Mouse (Mus musculus) embryonic facial prominence, embryonic 13.5 days (tissue): ENCODE data around the gene Pou5f1. TPM values are rescaled to one million over a fixed set of nuclear protein-coding genes. Genes with fewer than 3 reads are reported as not detected.

Source experiments
- ATAC-seq: fragments of 200-750 bp; cut with Nextera tagmentation; 2 replicates; pipeline ENCODE4 v1.8.0; 2017; ENCODE audit warnings: low read depth; ENCODE audit not compliant: insufficient number of reproducible peaks, insufficient read depth, low FRiP score, low TSS enrichment
- H3K27ac ChIP-seq: fragments of 300-500 bp; sonication (generic); 2 replicates; pipeline ENCODE4 v1.5.1; 2015; ENCODE audit warnings: moderate library complexity, mild to moderate bottlenecking, inconsistent platforms
- H3K27me3 ChIP-seq: fragments of 300-500 bp; sonication (generic); 2 replicates; pipeline ENCODE4 v1.6.1; 2015; ENCODE audit warnings: mild to moderate bottlenecking, inconsistent platforms
- H3K36me3 ChIP-seq: fragments of 300-500 bp; sonication (generic); 2 replicates; pipeline ENCODE4 v1.6.1; 2015; ENCODE audit warnings: mild to moderate bottlenecking, inconsistent platforms
- H3K4me1 ChIP-seq: fragments of 300-500 bp; sonication (generic); 2 replicates; pipeline ENCODE4 v1.6.1; 2015; ENCODE audit warnings: inconsistent platforms
- H3K4me2 ChIP-seq: fragments of 300-500 bp; sonication (generic); 2 replicates; pipeline ENCODE4 v1.6.1; 2015; ENCODE audit warnings: moderate library complexity, mild to moderate bottlenecking, inconsistent platforms
- H3K4me3 ChIP-seq: fragments of 300-500 bp; sonication (generic); 2 replicates; pipeline ENCODE4 v1.5.1; 2015; ENCODE audit warnings: mild to moderate bottlenecking, inconsistent platforms
- H3K9ac ChIP-seq: fragments of 300-500 bp; sonication (generic); 2 replicates; pipeline ENCODE4 v1.6.1; 2015; ENCODE audit warnings: mild to moderate bottlenecking, inconsistent platforms
- H3K9me3 ChIP-seq: fragments of 300-500 bp; sonication (generic); 2 replicates; pipeline ENCODE4 v1.6.1; 2016; ENCODE audit warnings: inconsistent platforms
- WGBS: fragments of 180-500 bp; shearing (Covaris S2); methylation state at CpG from one replicate; pipeline ENCODE4 v1.1.7; 2015; ENCODE audit warnings: mixed read lengths; 5-methylcytosine and 5-hydroxymethylcytosine counted together
- polyA plus RNA-seq: library from polyadenylated mRNA; unstranded; fragments of >200 nt; fragmentation: Nextera tagmentation; extraction: Ambion mirVana; gene quantifications from 2 replicates; pipeline ENCODE4 v1.2.1, GENCODE M21; 2015

Pou5f1 gene
- polyA plus RNA-seq, 1 experiment from 2014 or later, result not detected

DNA sequence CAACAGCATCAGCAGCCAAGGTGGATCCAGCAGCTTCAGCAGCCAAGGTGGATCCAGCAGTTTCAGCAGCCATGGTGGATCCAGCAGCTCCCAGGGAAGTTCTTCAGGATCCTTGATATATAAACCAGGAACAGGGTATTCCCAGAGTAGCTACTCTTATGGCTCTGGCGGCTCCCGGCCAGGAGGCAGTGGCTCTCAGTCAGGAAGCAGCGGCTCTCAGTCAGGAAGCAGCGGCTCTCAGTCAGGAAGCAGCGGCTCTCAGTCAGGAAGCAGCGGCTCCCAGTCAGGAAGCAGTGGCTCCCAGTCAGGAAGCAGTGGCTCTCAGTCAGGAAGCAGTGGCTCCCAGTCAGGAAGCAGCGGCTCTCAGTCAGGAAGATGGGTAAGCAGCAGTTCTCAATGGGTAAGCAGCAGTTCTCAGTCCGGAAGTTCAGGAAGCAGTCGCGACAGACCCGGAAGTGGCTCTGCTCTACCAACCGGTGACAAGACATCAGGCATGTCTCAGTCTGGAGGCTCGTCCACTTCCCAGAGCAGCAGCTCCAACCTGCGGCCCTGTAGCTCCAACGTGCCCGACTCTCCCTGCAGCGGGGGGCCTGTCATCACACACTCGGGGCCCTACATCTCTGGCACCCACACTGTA lies 49.1 kb downstream of the Pou5f1 start:
- H3K4me2 ChIP-seq, result no peak overlapping the region
- peaks cover 8% of the 10 kb centered on the region for H3K4me1 ChIP-seq
- no peak overlapping the region for H3K27ac ChIP-seq
- no peak overlapping the region for H3K9ac ChIP-seq
- H3K27me3 ChIP-seq, result no peaks in the 10 kb centered on the region
- ATAC-seq, result no peak
- no peak overlapping the region for H3K4me3 ChIP-seq
- no peaks in the 10 kb centered on the region for H3K9me3 ChIP-seq
- 91% methylated on average over 18 of the region's 18 CpGs for WGBS
- H3K36me3 ChIP-seq, result no peaks in the 10 kb centered on the region

DNA sequence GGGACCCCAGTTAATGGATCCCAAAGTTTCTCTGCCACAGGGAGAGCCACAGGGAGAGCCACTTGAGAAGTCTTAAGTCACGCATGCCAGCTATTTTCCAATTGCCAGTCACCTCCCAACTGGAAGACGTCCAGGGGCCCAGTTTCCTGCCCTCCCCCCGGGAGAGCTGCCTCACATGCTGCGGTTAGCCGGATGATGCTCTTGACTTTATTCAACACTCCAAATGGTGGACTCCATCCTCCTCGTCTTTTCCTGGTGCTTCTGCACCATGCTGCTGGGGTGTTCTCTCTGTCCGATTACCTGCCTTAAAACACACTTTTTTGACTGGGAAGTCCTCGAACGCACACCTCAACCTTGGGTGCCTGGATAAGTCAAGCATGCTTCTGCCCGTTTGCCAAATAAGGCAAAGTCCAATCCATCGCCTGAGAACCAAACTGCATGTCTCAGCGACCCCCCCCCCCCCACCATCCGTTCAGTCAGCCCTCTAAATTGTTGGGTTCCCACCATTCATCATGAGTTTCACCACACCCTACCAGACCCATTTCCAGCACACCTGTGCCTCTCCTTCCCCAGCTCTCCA lies 50.5 kb downstream of the Pou5f1 start:
- H3K36me3 ChIP-seq, result no peaks in the 10 kb centered on the region
- H3K4me1 ChIP-seq, result 0 out of 2 replicates have a peak, but pooled peaks cover 4% of the 10 kb centered on the region
- H3K27me3 ChIP-seq, result no peaks in the 10 kb centered on the region
- 80% methylated on average over 13 of the region's 13 CpGs for WGBS
- H3K4me3 ChIP-seq, result no peak overlapping the region
- ATAC-seq, result no peak
- H3K27ac ChIP-seq, result no peak overlapping the region
- H3K4me2 ChIP-seq, result no peak overlapping the region
- no peaks in the 10 kb centered on the region for H3K9me3 ChIP-seq
- H3K9ac ChIP-seq, result no peak overlapping the region

GRCm38 (mm10) chr17:35556812-35557211 lies 51.0 kb downstream of the Pou5f1 start:
- no peaks in the 10 kb centered on the region for H3K27me3 ChIP-seq
- 31% methylated on average over 5 of the region's 5 CpGs for WGBS
- H3K36me3 ChIP-seq, result no peaks in the 10 kb centered on the region
- no peak for ATAC-seq
- no peak overlapping the region for H3K4me3 ChIP-seq
- no peak overlapping the region for H3K27ac ChIP-seq
- no peak overlapping the region for H3K9ac ChIP-seq
- H3K9me3 ChIP-seq, result no peaks in the 10 kb centered on the region
- 0 out of 2 replicates have a peak, but pooled peaks cover 4% of the 10 kb centered on the region for H3K4me1 ChIP-seq
- no peak overlapping the region for H3K4me2 ChIP-seq

- Histone ChIP-seq H3K4me3 (no peak overlapping the region), H3K4me1 (0 out of 2 replicates have a peak, but pooled peaks cover 4% of the 10 kb centered on the region), H3K9ac (no peak overlapping the region), H3K27me3 (no peaks in the 10 kb centered on the region), H3K36me3 (no peaks in the 10 kb centered on the region), H3K9me3 (no peaks in the 10 kb centered on the region), H3K4me2 (no peak overlapping the region), H3K27ac (no peak overlapping the region)
- no peak for ATAC-seq
- 77% methylated on average over 9 of the region's 9 CpGs for WGBS
Observed at GRCm38 (mm10) chr17:35557351-35557750, 51.5 kb downstream of the Pou5f1 start.

DNA sequence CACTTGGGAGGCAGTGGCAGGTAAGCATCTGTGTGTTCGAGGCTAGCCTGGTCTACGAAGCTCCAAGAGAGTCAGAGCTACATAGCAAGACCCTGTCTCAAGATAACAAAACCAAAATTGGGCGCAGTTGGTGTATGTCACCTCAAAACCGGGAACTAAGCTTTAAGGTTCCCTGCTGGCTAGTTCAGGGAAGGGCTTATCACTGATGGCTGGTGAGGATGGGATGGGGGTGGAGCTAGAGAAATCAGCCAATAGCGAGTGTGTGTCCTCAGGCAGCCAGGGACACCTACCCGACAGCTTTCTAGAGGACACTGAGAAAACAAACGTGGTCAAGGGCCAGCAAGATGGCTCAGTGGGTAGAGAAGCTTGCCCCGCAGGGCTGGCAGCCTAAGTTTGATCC lies 52.4 kb downstream of the Pou5f1 start:
- H3K4me3 ChIP-seq, result no peak overlapping the region
- H3K27me3 ChIP-seq, result no peaks in the 10 kb centered on the region
- H3K27ac ChIP-seq, result no peak overlapping the region
- 0 out of 2 replicates have a peak, but pooled peaks cover 4% of the 10 kb centered on the region for H3K4me1 ChIP-seq
- H3K36me3 ChIP-seq, result no peaks in the 10 kb centered on the region
- H3K9ac ChIP-seq, result no peak overlapping the region
- 57% methylated on average over 8 of the region's 8 CpGs for WGBS
- H3K9me3 ChIP-seq, result no peaks in the 10 kb centered on the region
- no peak overlapping the region for H3K4me2 ChIP-seq
- ATAC-seq, result no peak

Other genes starting within 250 kb of the Pou5f1 start
- gene H2-D1, start 243.3 kb upstream of the Pou5f1 start, polyA plus RNA-seq, result 28.7 and 30.7 TPM in 2 replicates
- not detected in 2 replicates for gene H2-Q1, start 185.6 kb upstream of the Pou5f1 start, polyA plus RNA-seq
- 1.2 TPM in 1 of 2 replicates, not detected in the other for gene H2-Q2, start 163.8 kb upstream of the Pou5f1 start, polyA plus RNA-seq
- gene H2-Q4, start 126.4 kb upstream of the Pou5f1 start, polyA plus RNA-seq, result 1.6 and 2.1 TPM in 2 replicates
- gene H2-Q6, start 81.2 kb upstream of the Pou5f1 start, polyA plus RNA-seq, result 0.28 and 0.55 TPM in 2 replicates
- gene H2-Q7, start 66.9 kb upstream of the Pou5f1 start, polyA plus RNA-seq, result 1.6 and 3.3 TPM in 2 replicates
- gene H2-Q10, start 35.9 kb upstream of the Pou5f1 start, polyA plus RNA-seq, result 0.14 and 5.4 TPM in 2 replicates
- gene Tcf19, start 10.8 kb downstream of the Pou5f1 start, polyA plus RNA-seq, result 74.1 and 78.2 TPM in 2 replicates
- 23.2 and 24.2 TPM in 2 replicates for gene Cchcr1, start 11.1 kb downstream of the Pou5f1 start, polyA plus RNA-seq
- gene Psors1c2, start 27.2 kb downstream of the Pou5f1 start, polyA plus RNA-seq, result 1.5 and 1.9 TPM in 2 replicates
- 0.10 TPM in 1 of 2 replicates, not detected in the other for gene Cdsn, start 46.1 kb downstream of the Pou5f1 start, polyA plus RNA-seq
- gene 2300002M23Rik, start 61.4 kb downstream of the Pou5f1 start, polyA plus RNA-seq, result 0.27 and 0.28 TPM in 2 replicates
- gene Sfta2, start 95.5 kb downstream of the Pou5f1 start, polyA plus RNA-seq, result 0.52 and 0.79 TPM in 2 replicates
- not detected in 2 replicates for gene Gm9573, start 120.6 kb downstream of the Pou5f1 start, polyA plus RNA-seq
- gene Mucl3, start 137.7 kb downstream of the Pou5f1 start, polyA plus RNA-seq, result 0.13 TPM in 1 of 2 replicates, not detected in the other
- 15.9 and 17.4 TPM in 2 replicates for gene Vars2, start 161.6 kb downstream of the Pou5f1 start, polyA plus RNA-seq
- gene Gtf2h4, start 167.7 kb downstream of the Pou5f1 start, polyA plus RNA-seq, result 39.2 and 48.6 TPM in 2 replicates
- 65.8 and 69.4 TPM in 2 replicates for gene Ddr1, start 198.6 kb downstream of the Pou5f1 start, polyA plus RNA-seq